Mouse (Mus musculus) heart, postnatal 36 days (tissue): ENCODE measurements around the gene Sh2d1b2. TPM values are rescaled to one million over a fixed set of nuclear protein-coding genes. Genes with fewer than 3 reads are reported as not detected.
A peak's percentile ranks its signal among the peaks of the same experiment; 100 is the strongest.

ENCODE experiments used
- DNase-seq, 2 experiments: peaks; one replicate each; pipeline ENCODE4 v3.0.0; 2021 to 2022
- intact Hi-C: fragments of 180-260 bp; cut with DNase I; formaldehyde crosslinking; loops from one replicate; pipeline ENCODE4 v1.15.1; 2025
- total RNA-seq, 2 experiments: library from RNA; stranded (reverse); gene quantifications; 2 replicates each; pipeline ENCODE4 v1.2.3; 2021

Gene Sh2d1b2
- total RNA-seq, 2 experiments from 2014 or later: not detected

DNA sequence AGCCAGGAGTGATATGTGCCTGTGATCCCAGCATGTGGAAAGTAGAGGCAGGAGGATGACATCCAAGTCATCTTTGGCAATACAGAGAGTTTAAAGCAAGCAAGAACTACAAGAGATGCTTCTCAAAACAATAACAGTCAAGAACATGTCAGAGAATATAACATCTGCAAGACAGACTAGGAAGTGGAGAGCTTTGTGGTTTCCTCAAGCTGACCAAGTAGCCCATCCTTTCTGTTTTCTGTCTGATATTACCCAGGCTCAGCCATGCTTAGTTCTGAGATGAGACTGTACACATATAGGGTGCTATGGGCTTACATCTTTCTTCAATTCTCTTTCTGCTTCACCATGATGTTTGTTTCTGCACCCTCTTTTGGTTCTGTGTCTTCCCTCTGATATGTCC lies 40.7 kb downstream of the Sh2d1b2 start:
- no peak for DNase-seq
- intact Hi-C loops: no loop called here

DNA sequence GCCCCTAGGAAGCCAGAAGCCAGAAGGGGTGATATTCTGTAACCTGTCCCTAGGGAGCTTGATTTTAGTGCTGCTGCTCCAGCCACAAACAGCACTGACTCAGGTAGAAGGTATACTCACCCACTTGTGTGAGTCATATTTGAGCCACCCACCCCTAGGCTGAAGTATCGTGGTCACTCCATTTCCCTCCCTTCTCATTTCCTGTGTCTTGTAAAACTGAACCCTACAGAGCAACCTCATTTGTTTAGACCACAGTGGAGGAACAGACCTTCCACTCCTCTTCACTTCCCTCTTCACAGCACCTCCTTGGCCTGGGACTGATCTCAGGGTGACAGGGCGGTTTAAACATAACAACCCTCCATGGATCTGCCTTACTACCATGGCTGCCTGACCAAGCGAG lies 44.5 kb downstream of the Sh2d1b2 start, which contains the start of gene Sh2d1b1:
Gene Sh2d1b1, plus strand, starts transcription at position 305 of the 400 bp plus-strand sequence.
- intact Hi-C loops: no loop called here
- no peak for DNase-seq

DNA sequence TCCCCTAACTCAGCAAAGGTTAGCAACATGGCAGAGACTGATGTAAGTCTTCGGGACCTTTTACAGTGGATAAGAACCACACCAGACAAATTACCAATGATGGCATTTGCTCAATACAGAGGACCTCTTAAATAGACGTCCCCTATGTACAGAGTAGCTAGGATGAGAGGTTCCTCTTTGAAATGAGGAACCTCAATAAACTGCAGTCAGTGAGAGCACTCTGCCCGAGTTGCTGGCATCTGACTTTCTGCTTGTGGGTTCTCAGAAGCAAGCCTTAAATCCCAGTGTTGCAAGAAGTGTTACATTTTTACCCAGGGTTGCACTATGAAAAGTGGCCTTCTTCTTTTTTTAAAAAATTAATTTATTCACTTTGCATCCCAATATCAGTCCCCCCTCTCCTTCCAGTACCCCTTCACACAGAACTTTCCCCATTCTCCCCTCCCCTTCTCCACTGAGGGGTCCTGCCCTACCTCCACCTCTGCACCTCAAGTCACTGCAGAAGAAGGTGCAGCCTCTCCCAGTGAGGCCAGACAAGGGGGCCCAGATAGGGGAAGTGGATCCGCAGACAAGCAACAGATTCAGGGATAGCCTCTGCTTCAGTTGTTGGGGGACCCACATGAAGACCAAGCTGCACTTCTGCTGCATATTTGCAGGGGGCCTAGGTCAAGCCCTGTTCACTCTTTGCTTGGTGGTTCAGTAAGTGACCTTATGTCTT lies 50.0 kb downstream of the Sh2d1b2 start:
- no peak for DNase-seq
- intact Hi-C loops: no loop called here

GRCm38 (mm10) chr1:170292239-170292951 lies 59.8 kb downstream of the Sh2d1b2 start:
- DNase-seq: peak; percentile 28 to 30
- intact Hi-C loops: loop anchor here (1.0 to 5.0 kb wide), 3 partner anchors 321 to 545 kb away; no protein-coding TSS in a partner anchor

GRCm38 (mm10) chr1:170293257-170293656 lies 60.7 kb downstream of the Sh2d1b2 start:
- intact Hi-C loops: loop anchor here (5.0 kb wide), 2 partner anchors 339 to 544 kb away; no protein-coding TSS in a partner anchor
- no peak for DNase-seq

DNA sequence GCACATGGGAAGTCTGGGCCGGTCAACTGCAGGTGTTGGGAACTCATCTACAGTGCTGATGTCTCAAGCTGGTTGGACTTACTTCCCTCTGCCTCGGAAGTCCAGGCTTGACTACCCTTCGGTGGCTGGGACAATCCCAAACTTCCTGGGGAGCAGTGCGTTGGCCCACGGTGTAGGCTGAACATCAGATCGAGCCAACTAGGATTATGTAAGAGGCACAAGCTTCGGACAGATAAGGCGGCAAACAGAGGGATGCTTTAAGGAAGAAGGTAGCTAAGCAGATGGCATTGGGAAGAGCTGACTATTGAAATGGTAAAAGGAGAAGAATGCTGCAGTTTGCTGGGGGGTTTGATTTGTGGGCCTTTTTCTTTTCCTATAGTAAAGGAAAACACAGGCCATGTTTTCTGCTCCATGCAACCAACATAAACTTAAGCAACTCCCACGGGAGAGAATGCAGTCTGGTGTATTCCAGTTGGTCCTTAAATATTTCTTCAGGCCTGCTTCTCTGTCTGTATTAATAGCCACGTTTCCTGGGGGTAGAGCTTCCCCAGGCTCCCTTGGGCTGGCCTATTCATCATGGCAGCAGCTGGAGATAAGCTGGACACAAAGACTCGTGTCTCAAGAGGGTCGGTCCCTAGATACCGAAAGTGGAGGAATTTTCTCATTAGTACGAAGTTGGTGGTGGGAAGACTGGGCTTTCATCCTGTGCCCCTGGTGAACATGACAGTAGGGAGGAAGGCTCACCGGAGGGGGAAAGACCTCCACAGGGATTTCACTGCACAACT lies 62.4 kb downstream of the Sh2d1b2 start:
- intact Hi-C loops: loop anchor here (5.0 kb wide), 2 partner anchors 337 to 542 kb away; no protein-coding TSS in a partner anchor

DNA sequence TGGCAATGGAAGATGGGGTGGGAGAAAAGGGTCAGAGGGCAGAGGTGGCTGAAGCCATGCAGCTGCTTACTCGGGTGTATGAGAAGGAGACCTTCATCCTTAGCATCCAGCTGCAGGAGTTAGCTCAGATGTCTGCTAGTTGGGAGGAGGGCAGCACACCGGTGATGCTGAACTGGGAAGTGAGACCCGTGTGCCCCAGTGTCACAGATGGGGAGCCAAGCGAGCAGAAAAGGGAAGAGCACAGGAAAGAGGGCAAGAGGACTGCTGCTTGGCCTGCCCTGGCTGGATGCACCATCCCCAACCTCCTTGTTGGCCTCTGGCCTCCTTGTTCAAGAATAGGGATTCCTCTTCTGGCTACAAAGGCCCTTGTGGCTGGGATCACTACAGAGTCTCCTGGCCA lies 66.9 kb downstream of the Sh2d1b2 start:
- intact Hi-C loops: no loop called here

More for the DNA sequence above, 62.4 kb downstream of the Sh2d1b2 start:
- DNase-seq: no peak

DNA sequence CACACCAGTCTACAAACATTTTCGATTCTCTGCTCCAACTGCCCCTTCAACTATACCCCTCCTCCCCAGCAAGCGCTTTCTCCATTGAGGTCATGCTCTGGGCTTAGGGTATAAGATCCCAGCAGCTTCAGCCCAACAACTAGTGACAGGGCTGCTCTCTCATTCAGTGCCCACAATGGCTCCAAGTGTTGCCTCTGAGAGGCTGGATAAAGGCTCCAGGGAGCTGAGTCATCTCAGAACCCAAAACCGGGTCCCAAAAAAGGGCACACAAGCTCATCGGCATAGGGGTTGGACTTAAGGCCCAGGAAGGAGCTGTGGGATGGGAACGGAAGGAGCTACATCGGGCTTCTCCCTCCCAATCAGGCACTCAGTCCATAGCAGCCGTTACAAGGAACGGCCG lies 69.1 kb downstream of the Sh2d1b2 start:
- intact Hi-C loops: no loop called here

More for the DNA sequence above, 66.9 kb downstream of the Sh2d1b2 start:
- DNase-seq: no peak

DNA sequence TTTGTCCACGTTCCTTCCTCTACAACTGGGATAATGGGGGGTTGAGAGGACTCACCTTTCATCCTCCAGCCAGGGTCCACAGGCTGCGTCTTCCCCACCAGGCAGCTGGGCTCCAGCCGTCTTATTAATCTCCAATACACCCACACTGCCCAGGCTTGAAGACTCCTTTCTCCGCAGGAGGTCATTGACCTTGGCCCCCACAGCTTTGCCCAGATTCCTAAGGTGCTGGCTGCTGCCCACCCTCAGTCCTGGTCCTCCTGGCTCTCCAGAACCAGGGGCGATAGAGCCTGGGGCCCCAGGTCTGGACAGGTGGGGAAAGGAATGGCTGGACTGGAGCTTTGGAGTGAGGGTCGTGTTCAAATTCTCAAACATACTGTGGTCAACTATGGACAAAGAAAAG lies 69.9 kb downstream of the Sh2d1b2 start:
- intact Hi-C loops: no loop called here
- DNase-seq: no peak

More for the DNA sequence above, 69.1 kb downstream of the Sh2d1b2 start:
- no peak for DNase-seq

GRCm38 (mm10) chr1:170303103-170303502 lies 70.6 kb downstream of the Sh2d1b2 start:
- DNase-seq: no peak
- intact Hi-C loops: no loop called here

Other genes with a start within 250 kb of the Sh2d1b2 start
- 10 to 100 TPM; 21.0 to 24.2 TPM for gene Ddr2, start 122.0 kb upstream of the Sh2d1b2 start, total RNA-seq
- 10 to 100 TPM; 52.6 to 65.2 TPM for gene Uap1, start 57.8 kb upstream of the Sh2d1b2 start, total RNA-seq
- gene Uhmk1, start 17.4 kb upstream of the Sh2d1b2 start, total RNA-seq: 10 to 100 TPM; 18.1 to 19.2 TPM
- under 1 TPM in 1 of 2 experiments, not detected in 1; 0.11 TPM for gene Sh2d1b1, start 44.6 kb downstream of the Sh2d1b2 start, total RNA-seq
- 10 to 100 TPM; 10.2 to 11.9 TPM for gene Gm7694, start 73.6 kb downstream of the Sh2d1b2 start, total RNA-seq
- gene Spata46, start 76.1 kb downstream of the Sh2d1b2 start, total RNA-seq: not detected